Mouse (Mus musculus): ENCODE measurements around the gene Epb41. TPM values are rescaled to one million over a fixed set of nuclear protein-coding genes. Genes with fewer than 3 reads are reported as not detected.

Epb41 gene
- polyA plus RNA-seq, 1 experiment from 2014 or later: 68.1 TPM

GRCm38 (mm10) chr4:131911521-131911920, 163.6 kb downstream of the Epb41 start:
- Histone ChIP-seq H3K4me1 (ENCODE audit: control insufficient read depth, insufficient read depth, low read length) (peaks cover 27% of the 10 kb centered on the region), H3K4me2 (ENCODE audit: low read depth, low read length) (no peak overlapping the region), H3K27ac (ENCODE audit: low read depth, low read length) (no peak overlapping the region), H3K9ac (replicated peaks; ENCODE audit: low read depth, low read length) (no peak overlapping the region), H3K9me3 (ENCODE audit: control insufficient read depth, low read length) (no peaks in the 10 kb centered on the region), H3K4me3 (ENCODE audit: low read depth, low read length) (no peak overlapping the region), H3K36me3 (ENCODE audit: control insufficient read depth, insufficient read depth, low read length) (no peaks in the 10 kb centered on the region), H3K27me3 (ENCODE audit: control insufficient read depth, insufficient read depth, low read length) (peaks cover 17% of the 10 kb centered on the region)
- WGBS: 32% methylated on average over 5 of the region's 5 CpGs
- no peak for ATAC-seq (ENCODE audit: low read depth)

- Histone ChIP-seq H3K27me3 (ENCODE audit: control insufficient read depth, insufficient read depth, low read length) (peaks cover 13% of the 10 kb centered on the region), H3K4me3 (ENCODE audit: low read depth, low read length) (no peak overlapping the region), H3K36me3 (ENCODE audit: control insufficient read depth, insufficient read depth, low read length) (no peaks in the 10 kb centered on the region), H3K27ac (ENCODE audit: low read depth, low read length) (no peak overlapping the region), H3K4me1 (ENCODE audit: control insufficient read depth, insufficient read depth, low read length) (peaks cover 20% of the 10 kb centered on the region), H3K9me3 (ENCODE audit: control insufficient read depth, low read length) (no peaks in the 10 kb centered on the region), H3K4me2 (ENCODE audit: low read depth, low read length) (no peak overlapping the region; the same call in 1 of the 2 replicates), H3K9ac (replicated peaks; ENCODE audit: low read depth, low read length) (no peak overlapping the region)
- ATAC-seq (ENCODE audit: low read depth): no peak
- 12% methylated on average over 18 of the region's 21 CpGs for WGBS
These were observed 164.7 kb downstream of the Epb41 start for GRCm38 (mm10) chr4:131910237-131910994.

- H3K9me3 ChIP-seq (ENCODE audit: control insufficient read depth, low read length): no peaks in the 10 kb centered on the region
- H3K27ac ChIP-seq (ENCODE audit: low read depth, low read length): no peak overlapping the region
- H3K36me3 ChIP-seq (ENCODE audit: control insufficient read depth, insufficient read depth, low read length): peaks cover 4% of the 10 kb centered on the region; the same call in 1 of the 2 replicates
- WGBS: 93% methylated on average over 3 of the region's 3 CpGs
- H3K9ac ChIP-seq (replicated peaks; ENCODE audit: low read depth, low read length): no peak overlapping the region
- no peak for ATAC-seq (ENCODE audit: low read depth)
- no peak overlapping the region for H3K4me3 ChIP-seq (ENCODE audit: low read depth, low read length)
- H3K4me2 ChIP-seq (ENCODE audit: low read depth, low read length): no peak overlapping the region
- peaks cover 6% of the 10 kb centered on the region; the same call in 1 of the 2 replicates for H3K27me3 ChIP-seq (ENCODE audit: control insufficient read depth, insufficient read depth, low read length)
- peaks cover 9% of the 10 kb centered on the region for H3K4me1 ChIP-seq (ENCODE audit: control insufficient read depth, insufficient read depth, low read length)
These were observed 167.2 kb downstream of the Epb41 start for GRCm38 (mm10) chr4:131907912-131908311.

GRCm38 (mm10) chr4:131906423-131906822, 168.7 kb downstream of the Epb41 start:
- no peaks in the 10 kb centered on the region for H3K27me3 ChIP-seq (ENCODE audit: control insufficient read depth, insufficient read depth, low read length)
- H3K9me3 ChIP-seq (ENCODE audit: control insufficient read depth, low read length): no peaks in the 10 kb centered on the region
- H3K36me3 ChIP-seq (ENCODE audit: control insufficient read depth, insufficient read depth, low read length): peaks cover 17% of the 10 kb centered on the region
- no peak overlapping the region for H3K27ac ChIP-seq (ENCODE audit: low read depth, low read length)
- 63% methylated on average over 6 of the region's 6 CpGs for WGBS
- ATAC-seq (ENCODE audit: low read depth): no peak
- H3K9ac ChIP-seq (replicated peaks; ENCODE audit: low read depth, low read length): no peak overlapping the region
- no peak overlapping the region for H3K4me3 ChIP-seq (ENCODE audit: low read depth, low read length)
- H3K4me1 ChIP-seq (ENCODE audit: control insufficient read depth, insufficient read depth, low read length): peaks cover 9% of the 10 kb centered on the region
- H3K4me2 ChIP-seq (ENCODE audit: low read depth, low read length): no peak overlapping the region

- H3K4me2 ChIP-seq (ENCODE audit: low read depth, low read length): no peak overlapping the region
- WGBS: 56% methylated on average over 8 of the region's 8 CpGs
- H3K9me3 ChIP-seq (ENCODE audit: control insufficient read depth, low read length): no peaks in the 10 kb centered on the region
- ATAC-seq (ENCODE audit: low read depth): 0 out of 2 replicates have a peak, but pooled peaks have one; percentile 38
- H3K36me3 ChIP-seq (ENCODE audit: control insufficient read depth, insufficient read depth, low read length): peaks cover 37% of the 10 kb centered on the region
- no peak overlapping the region for H3K27ac ChIP-seq (ENCODE audit: low read depth, low read length)
- H3K27me3 ChIP-seq (ENCODE audit: control insufficient read depth, insufficient read depth, low read length): no peaks in the 10 kb centered on the region
- no peaks in the 10 kb centered on the region for H3K4me1 ChIP-seq (ENCODE audit: control insufficient read depth, insufficient read depth, low read length)
- H3K9ac ChIP-seq (replicated peaks; ENCODE audit: low read depth, low read length): no peak overlapping the region
- H3K4me3 ChIP-seq (ENCODE audit: low read depth, low read length): no peak overlapping the region
These were observed 170.6 kb downstream of the Epb41 start for GRCm38 (mm10) chr4:131904478-131904877.

GRCm38 (mm10) chr4:131901090-131901489, 174.0 kb downstream of the Epb41 start:
- Histone ChIP-seq H3K9ac (replicated peaks; ENCODE audit: low read depth, low read length) (no peak overlapping the region), H3K9me3 (ENCODE audit: control insufficient read depth, low read length) (no peaks in the 10 kb centered on the region), H3K27me3 (ENCODE audit: control insufficient read depth, insufficient read depth, low read length) (no peaks in the 10 kb centered on the region), H3K4me2 (ENCODE audit: low read depth, low read length) (no peak overlapping the region), H3K36me3 (ENCODE audit: control insufficient read depth, insufficient read depth, low read length) (peaks cover 56% of the 10 kb centered on the region), H3K27ac (ENCODE audit: low read depth, low read length) (no peak overlapping the region), H3K4me3 (ENCODE audit: low read depth, low read length) (no peak overlapping the region), H3K4me1 (ENCODE audit: control insufficient read depth, insufficient read depth, low read length) (no peaks in the 10 kb centered on the region)
- ATAC-seq (ENCODE audit: low read depth): no peak
- 89% methylated on average over 15 of the region's 15 CpGs for WGBS

GRCm38 (mm10) chr4:131899180-131899554, 176.0 kb downstream of the Epb41 start:
- H3K27ac ChIP-seq (ENCODE audit: low read depth, low read length): no peak overlapping the region
- H3K9ac ChIP-seq (replicated peaks; ENCODE audit: low read depth, low read length): no peak overlapping the region
- H3K4me3 ChIP-seq (ENCODE audit: low read depth, low read length): no peak overlapping the region
- H3K4me2 ChIP-seq (ENCODE audit: low read depth, low read length): no peak overlapping the region
- no peak for ATAC-seq (ENCODE audit: low read depth)
- 86% methylated on average over 6 of the region's 6 CpGs for WGBS
- H3K36me3 ChIP-seq (ENCODE audit: control insufficient read depth, insufficient read depth, low read length): peaks cover 60% of the 10 kb centered on the region
- H3K27me3 ChIP-seq (ENCODE audit: control insufficient read depth, insufficient read depth, low read length): no peaks in the 10 kb centered on the region
- H3K9me3 ChIP-seq (ENCODE audit: control insufficient read depth, low read length): no peaks in the 10 kb centered on the region
- no peaks in the 10 kb centered on the region for H3K4me1 ChIP-seq (ENCODE audit: control insufficient read depth, insufficient read depth, low read length)

- no peak overlapping the region for H3K9ac ChIP-seq (replicated peaks; ENCODE audit: low read depth, low read length)
- H3K27ac ChIP-seq (ENCODE audit: low read depth, low read length): no peak overlapping the region
- H3K9me3 ChIP-seq (ENCODE audit: control insufficient read depth, low read length): no peaks in the 10 kb centered on the region
- WGBS: 78% methylated on average over 12 of the region's 12 CpGs
- H3K4me3 ChIP-seq (ENCODE audit: low read depth, low read length): no peak overlapping the region
- H3K36me3 ChIP-seq (ENCODE audit: control insufficient read depth, insufficient read depth, low read length): peaks cover 61% of the 10 kb centered on the region
- no peaks in the 10 kb centered on the region for H3K27me3 ChIP-seq (ENCODE audit: control insufficient read depth, insufficient read depth, low read length)
- H3K4me1 ChIP-seq (ENCODE audit: control insufficient read depth, insufficient read depth, low read length): no peaks in the 10 kb centered on the region
- H3K4me2 ChIP-seq (ENCODE audit: low read depth, low read length): no peak overlapping the region
- ATAC-seq (ENCODE audit: low read depth): no peak
These were observed 176.5 kb downstream of the Epb41 start for GRCm38 (mm10) chr4:131898503-131899179.

- Histone ChIP-seq H3K9ac (replicated peaks; ENCODE audit: low read depth, low read length) (no peak overlapping the region), H3K4me2 (ENCODE audit: low read depth, low read length) (no peak overlapping the region), H3K27me3 (ENCODE audit: control insufficient read depth, insufficient read depth, low read length) (no peaks in the 10 kb centered on the region), H3K9me3 (ENCODE audit: control insufficient read depth, low read length) (no peaks in the 10 kb centered on the region), H3K4me3 (ENCODE audit: low read depth, low read length) (no peak overlapping the region), H3K27ac (ENCODE audit: low read depth, low read length) (no peak overlapping the region), H3K4me1 (ENCODE audit: control insufficient read depth, insufficient read depth, low read length) (no peaks in the 10 kb centered on the region), H3K36me3 (ENCODE audit: control insufficient read depth, insufficient read depth, low read length) (peaks cover 70% of the 10 kb centered on the region)
- ATAC-seq (ENCODE audit: low read depth): no peak
- WGBS: over 99% methylated on average over 8 of the region's 8 CpGs
These were observed 177.3 kb downstream of the Epb41 start for GRCm38 (mm10) chr4:131897787-131898186.

Data from neural tube, embryonic 14.5 days (tissue).